Mouse (Mus musculus): ENCODE data around the gene Iqschfp. TPM values are rescaled to one million over a fixed set of nuclear protein-coding genes. Genes with fewer than 3 reads are reported as not detected.

Gene Iqschfp
- polyA plus RNA-seq, 1 experiment from 2014 or later, result 0.24 TPM

- Histone ChIP-seq H3K4me3 (no peak overlapping the region), H3K27me3 (replicated peaks; ENCODE audit: low read depth, poor library complexity, severe bottlenecking) (no peaks in the 10 kb centered on the region), H3K36me3 (replicated peaks) (no peaks in the 10 kb centered on the region), H3K27ac (replicated peaks) (no peak overlapping the region), H3K4me1 (no peaks in the 10 kb centered on the region), H3K9me3 (no peaks in the 10 kb centered on the region)
- 76% methylated on average over 8 of the region's 8 CpGs for WGBS
- DNase-seq (ENCODE audit: low spot score), result no peak
Measured at GRCm38 (mm10) chr3:67918634-67919259, 26.7 kb downstream of the Iqschfp start.

- Histone ChIP-seq H3K9me3 (no peaks in the 10 kb centered on the region), H3K27me3 (replicated peaks; ENCODE audit: low read depth, poor library complexity, severe bottlenecking) (no peaks in the 10 kb centered on the region)
- 88% methylated on average over 4 of the region's 4 CpGs for WGBS
Measured at GRCm38 (mm10) chr3:67923095-67923494, 31.1 kb downstream of the Iqschfp start.

GRCm38 (mm10) chr3:67925453-67925852 is 33.4 kb downstream of the Iqschfp start:
- Histone ChIP-seq H3K36me3 (replicated peaks) (no peaks in the 10 kb centered on the region), H3K4me1 (no peaks in the 10 kb centered on the region), H3K4me3 (no peak overlapping the region), H3K27me3 (replicated peaks; ENCODE audit: low read depth, poor library complexity, severe bottlenecking) (no peaks in the 10 kb centered on the region), H3K9me3 (no peaks in the 10 kb centered on the region), H3K27ac (replicated peaks) (no peak overlapping the region)
- DNase-seq (ENCODE audit: low spot score), result no peak
- WGBS, result 59% methylated on average over 2 of the region's 2 CpGs

More at GRCm38 (mm10) chr3:67923095-67923494, 31.1 kb downstream of the Iqschfp start:
- no peaks in the 10 kb centered on the region for H3K36me3 ChIP-seq (replicated peaks)
- no peak overlapping the region for H3K27ac ChIP-seq (replicated peaks)
- DNase-seq (ENCODE audit: low spot score), result no peak
- H3K4me1 ChIP-seq, result no peaks in the 10 kb centered on the region
- H3K4me3 ChIP-seq, result no peak overlapping the region

- WGBS, result 88% methylated on average over 10 of the region's 10 CpGs
- no peak for DNase-seq (ENCODE audit: low spot score)
- Histone ChIP-seq H3K4me3 (no peak overlapping the region), H3K36me3 (replicated peaks) (no peaks in the 10 kb centered on the region), H3K4me1 (no peaks in the 10 kb centered on the region), H3K27ac (replicated peaks) (no peak overlapping the region), H3K9me3 (no peaks in the 10 kb centered on the region), H3K27me3 (replicated peaks; ENCODE audit: low read depth, poor library complexity, severe bottlenecking) (no peaks in the 10 kb centered on the region)
Measured at GRCm38 (mm10) chr3:67930424-67931133, 38.5 kb downstream of the Iqschfp start.

- Histone ChIP-seq H3K4me1 (no peaks in the 10 kb centered on the region), H3K27me3 (replicated peaks; ENCODE audit: low read depth, poor library complexity, severe bottlenecking) (no peaks in the 10 kb centered on the region), H3K36me3 (replicated peaks) (no peaks in the 10 kb centered on the region), H3K9me3 (no peaks in the 10 kb centered on the region), H3K4me3 (no peak overlapping the region), H3K27ac (replicated peaks) (no peak overlapping the region)
- WGBS, result 94% methylated on average over 8 of the region's 8 CpGs
- DNase-seq (ENCODE audit: low spot score), result no peak
Measured at GRCm38 (mm10) chr3:67931181-67931580, 39.1 kb downstream of the Iqschfp start.

GRCm38 (mm10) chr3:67931914-67932313 is 39.9 kb downstream of the Iqschfp start:
- no peaks in the 10 kb centered on the region for H3K27me3 ChIP-seq (replicated peaks; ENCODE audit: low read depth, poor library complexity, severe bottlenecking)
- no peak for DNase-seq (ENCODE audit: low spot score)
- H3K36me3 ChIP-seq (replicated peaks), result no peaks in the 10 kb centered on the region

GRCm38 (mm10) chr3:67935829-67936228 is 43.8 kb downstream of the Iqschfp start:
- no peak for DNase-seq (ENCODE audit: low spot score)
- H3K27me3 ChIP-seq (replicated peaks; ENCODE audit: low read depth, poor library complexity, severe bottlenecking), result no peaks in the 10 kb centered on the region
- no peaks in the 10 kb centered on the region for H3K4me1 ChIP-seq
- H3K36me3 ChIP-seq (replicated peaks), result no peaks in the 10 kb centered on the region
- no peak overlapping the region for H3K4me3 ChIP-seq
- no peak overlapping the region for H3K27ac ChIP-seq (replicated peaks)
- no peaks in the 10 kb centered on the region for H3K9me3 ChIP-seq
- WGBS, result 88% methylated on average over 3 of the region's 3 CpGs

More at GRCm38 (mm10) chr3:67931914-67932313, 39.9 kb downstream of the Iqschfp start:
- no peak overlapping the region for H3K4me3 ChIP-seq
- no peak overlapping the region for H3K27ac ChIP-seq (replicated peaks)
- WGBS, result 86% methylated on average over 3 of the region's 3 CpGs
- no peaks in the 10 kb centered on the region for H3K9me3 ChIP-seq
- no peaks in the 10 kb centered on the region for H3K4me1 ChIP-seq

GRCm38 (mm10) chr3:67947000-67947399 is 55.0 kb downstream of the Iqschfp start:
- Histone ChIP-seq H3K9me3 (no peaks in the 10 kb centered on the region), H3K4me1 (peaks cover under 1% of the 10 kb centered on the region; the same call in 1 of the 2 replicates), H3K36me3 (replicated peaks) (no peaks in the 10 kb centered on the region), H3K27me3 (replicated peaks; ENCODE audit: low read depth, poor library complexity, severe bottlenecking) (no peaks in the 10 kb centered on the region), H3K4me3 (no peak overlapping the region), H3K27ac (replicated peaks) (no peak overlapping the region)
- DNase-seq (ENCODE audit: low spot score), result no peak
- 81% methylated on average over 2 of the region's 2 CpGs for WGBS

GRCm38 (mm10) chr3:67952517-67952940 is 60.5 kb downstream of the Iqschfp start:
- WGBS, result 45% methylated on average over 5 of the region's 5 CpGs
- no peak overlapping the region; the same call in 1 of the 2 replicates for H3K27ac ChIP-seq (replicated peaks)

GRCm38 (mm10) chr3:67954459-67955065 is 62.5 kb downstream of the Iqschfp start:
- no peak overlapping the region for H3K4me3 ChIP-seq
- 41% methylated on average over 5 of the region's 5 CpGs for WGBS
- peaks cover 27% of the 10 kb centered on the region for H3K4me1 ChIP-seq
- H3K9me3 ChIP-seq, result no peaks in the 10 kb centered on the region
- H3K27me3 ChIP-seq (replicated peaks; ENCODE audit: low read depth, poor library complexity, severe bottlenecking), result no peaks in the 10 kb centered on the region
- DNase-seq (ENCODE audit: low spot score), result peak; percentile 82
- no peaks in the 10 kb centered on the region for H3K36me3 ChIP-seq (replicated peaks)
- peak overlapping the region; percentile 69; the same call in 1 of the 2 replicates for H3K27ac ChIP-seq (replicated peaks)

More at GRCm38 (mm10) chr3:67952517-67952940, 60.5 kb downstream of the Iqschfp start:
- peak; percentile 52 for DNase-seq (ENCODE audit: low spot score)
- Histone ChIP-seq H3K36me3 (replicated peaks) (no peaks in the 10 kb centered on the region), H3K9me3 (no peaks in the 10 kb centered on the region), H3K4me1 (peaks cover 27% of the 10 kb centered on the region), H3K4me3 (no peak overlapping the region), H3K27me3 (replicated peaks; ENCODE audit: low read depth, poor library complexity, severe bottlenecking) (no peaks in the 10 kb centered on the region)

- no peak for DNase-seq (ENCODE audit: low spot score)
- Histone ChIP-seq H3K9me3 (no peaks in the 10 kb centered on the region), H3K27ac (replicated peaks) (no peak overlapping the region), H3K4me1 (peaks cover 2% of the 10 kb centered on the region), H3K36me3 (replicated peaks) (no peaks in the 10 kb centered on the region), H3K4me3 (no peak overlapping the region), H3K27me3 (replicated peaks; ENCODE audit: low read depth, poor library complexity, severe bottlenecking) (no peaks in the 10 kb centered on the region)
- WGBS, result 61% methylated on average over 7 of the region's 7 CpGs
Measured at GRCm38 (mm10) chr3:67959672-67960071, 67.6 kb downstream of the Iqschfp start.

- Histone ChIP-seq H3K27ac (replicated peaks) (no peak overlapping the region), H3K4me1 (no peaks in the 10 kb centered on the region), H3K4me3 (no peak overlapping the region), H3K27me3 (replicated peaks; ENCODE audit: low read depth, poor library complexity, severe bottlenecking) (no peaks in the 10 kb centered on the region), H3K36me3 (replicated peaks) (no peaks in the 10 kb centered on the region), H3K9me3 (no peaks in the 10 kb centered on the region)
- no peak for DNase-seq (ENCODE audit: low spot score)
- WGBS, result 24% methylated on average over 3 of the region's 3 CpGs
Measured at GRCm38 (mm10) chr3:67960133-67960532, 68.1 kb downstream of the Iqschfp start.

GRCm38 (mm10) chr3:67960727-67961126 is 68.7 kb downstream of the Iqschfp start:
- Histone ChIP-seq H3K27me3 (replicated peaks; ENCODE audit: low read depth, poor library complexity, severe bottlenecking) (no peaks in the 10 kb centered on the region), H3K4me1 (no peaks in the 10 kb centered on the region), H3K4me3 (no peak overlapping the region), H3K9me3 (no peaks in the 10 kb centered on the region), H3K36me3 (replicated peaks) (no peaks in the 10 kb centered on the region), H3K27ac (replicated peaks) (no peak overlapping the region)
- no peak for DNase-seq (ENCODE audit: low spot score)
